Mouse (Mus musculus): ENCODE measurements around the gene Psmc1.

- TF ChIP-seq POLR2A (IDR thresholded peaks at IDR 0.05; ENCODE audit: borderline replicate concordance, control insufficient read depth, low read depth, low read length), result no peak
- TF ChIP-seq CTCF (IDR thresholded peaks at IDR 0.05; ENCODE audit: control insufficient read depth, insufficient read depth, low read length), result no peak
Measured at GRCm38 (mm10) chr12:100144269-100144668, 34.3 kb downstream of the Psmc1 start.

Data from bone marrow, adult 2 months (tissue).